Mouse (Mus musculus) 3134 (cell line): ENCODE measurements around the gene Tubb3.
A peak's percentile ranks its signal among the peaks of the same experiment; 100 is the strongest.
"Not testable (repeated sequence)": the region's sequence is repeated elsewhere in the genome, so short reads cannot be mapped to it uniquely, and the experiment has no call there.

Experiments used
- DNase-seq: peaks from one replicate; pipeline ENCODE4 v3.0.0-alpha.2; 2011; ENCODE audit warnings: low spot score; ENCODE audit not compliant: insufficient read length; ENCODE audit errors: extremely low read depth

The Tubb3 gene

DNA sequence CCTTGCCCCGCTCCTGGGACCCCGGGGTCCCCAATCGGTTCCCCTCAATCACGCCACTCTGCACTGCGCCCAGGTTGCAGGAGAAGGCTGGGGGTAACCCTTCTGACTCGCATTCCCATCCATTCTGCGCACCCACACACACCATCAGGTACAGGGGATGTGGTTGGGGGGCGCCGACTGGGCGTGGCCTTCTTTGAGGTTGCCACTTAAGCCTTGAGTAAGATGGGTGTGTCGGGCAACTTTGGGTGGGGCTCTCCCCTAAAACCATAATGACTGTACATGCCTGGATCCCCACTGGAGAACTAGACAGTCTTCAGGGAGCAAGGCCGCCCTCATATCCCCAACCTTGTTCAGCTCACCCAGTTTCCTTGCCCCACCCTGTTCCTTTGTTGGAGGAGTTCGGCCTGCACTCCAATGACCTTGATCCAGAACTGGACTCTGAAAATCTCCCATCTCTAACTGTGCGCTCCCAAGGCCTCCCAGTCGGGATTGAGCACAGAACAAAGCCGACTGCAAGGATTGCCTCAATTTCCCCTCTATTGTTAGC lies 630 bp downstream of the Tubb3 start:
- no peak for DNase-seq

DNA sequence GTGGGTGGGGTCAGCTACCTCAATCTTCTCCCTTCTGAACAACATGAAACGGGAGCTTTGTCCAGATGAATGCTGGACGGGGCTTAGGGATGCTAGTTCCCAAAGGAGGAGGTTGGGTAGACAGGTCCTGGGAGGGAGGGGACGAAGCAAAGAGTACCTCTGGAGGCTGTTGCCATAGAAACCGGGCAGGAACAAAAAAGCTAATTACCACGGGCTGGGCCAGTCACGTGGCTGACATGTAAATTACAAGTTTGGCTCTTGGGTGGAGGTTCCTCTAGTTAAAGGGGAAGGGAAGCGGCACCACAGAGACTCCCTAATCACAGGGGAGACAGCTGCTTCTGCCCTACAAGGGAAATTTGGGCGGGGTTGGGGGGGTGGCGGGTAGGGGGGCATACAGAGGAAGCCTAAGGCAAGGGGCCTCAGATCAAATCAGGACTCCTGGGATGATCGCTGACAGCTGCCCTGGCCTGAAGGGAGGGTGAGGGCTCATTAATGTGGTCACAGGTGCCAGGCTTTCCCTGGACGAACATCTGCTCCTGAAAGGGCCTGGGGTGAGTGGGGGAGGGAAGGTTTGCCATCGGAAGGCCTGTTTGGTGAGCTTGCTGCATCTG lies 1.4 kb downstream of the Tubb3 start:
- no peak for DNase-seq

DNA sequence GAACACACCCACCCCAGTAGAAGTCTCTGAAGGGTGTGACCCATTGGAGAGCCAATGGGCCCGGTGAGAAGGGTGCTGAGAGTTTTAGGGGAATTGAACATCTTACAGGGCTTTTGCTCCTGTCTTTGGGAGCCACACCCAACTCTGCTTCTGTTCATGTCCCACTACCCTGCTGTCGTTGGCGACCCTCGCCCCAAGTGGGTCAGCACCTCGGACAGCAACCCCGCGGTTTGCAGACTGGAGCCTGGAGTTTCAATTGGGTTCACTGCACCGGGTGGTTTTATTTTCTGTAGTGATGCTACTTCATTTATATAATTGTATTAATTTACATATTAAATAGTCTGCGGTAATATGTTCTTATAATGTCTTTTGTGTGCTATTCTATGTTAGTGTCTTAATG lies 3.0 kb downstream of the Tubb3 start:
- no peak for DNase-seq

DNA sequence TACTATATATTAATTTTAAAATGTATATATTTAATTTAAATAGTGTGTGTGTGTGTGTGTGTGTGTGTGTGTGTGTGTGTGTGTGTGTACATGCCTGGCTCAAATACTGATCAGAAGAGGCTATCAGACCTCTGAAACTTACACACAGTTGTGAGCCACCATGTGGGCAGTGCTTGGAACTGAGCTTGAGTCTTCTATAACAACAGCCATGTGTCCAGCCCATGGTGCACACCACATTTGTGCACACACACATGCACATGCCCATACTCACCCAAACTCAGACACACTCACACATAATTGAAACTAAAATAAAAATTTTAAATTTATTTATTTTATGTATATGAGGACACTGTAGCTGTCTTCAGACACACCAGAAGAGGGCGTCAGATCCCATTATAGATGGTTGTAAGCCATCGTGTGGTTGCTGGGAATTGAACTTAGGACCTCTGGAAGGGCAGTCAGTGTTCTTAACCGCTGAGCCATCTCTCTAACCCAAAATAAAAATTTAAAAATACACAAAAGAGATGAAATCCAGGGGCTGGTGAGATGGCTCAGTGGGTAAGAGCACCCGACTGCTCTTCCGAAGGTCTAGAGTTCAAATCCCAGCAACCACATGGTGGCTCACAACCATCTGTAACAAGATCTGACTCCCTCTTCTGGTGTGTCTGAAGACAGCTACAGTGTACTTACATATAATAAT lies 3.9 kb downstream of the Tubb3 start:
- DNase-seq: not testable (repeated sequence)

DNA sequence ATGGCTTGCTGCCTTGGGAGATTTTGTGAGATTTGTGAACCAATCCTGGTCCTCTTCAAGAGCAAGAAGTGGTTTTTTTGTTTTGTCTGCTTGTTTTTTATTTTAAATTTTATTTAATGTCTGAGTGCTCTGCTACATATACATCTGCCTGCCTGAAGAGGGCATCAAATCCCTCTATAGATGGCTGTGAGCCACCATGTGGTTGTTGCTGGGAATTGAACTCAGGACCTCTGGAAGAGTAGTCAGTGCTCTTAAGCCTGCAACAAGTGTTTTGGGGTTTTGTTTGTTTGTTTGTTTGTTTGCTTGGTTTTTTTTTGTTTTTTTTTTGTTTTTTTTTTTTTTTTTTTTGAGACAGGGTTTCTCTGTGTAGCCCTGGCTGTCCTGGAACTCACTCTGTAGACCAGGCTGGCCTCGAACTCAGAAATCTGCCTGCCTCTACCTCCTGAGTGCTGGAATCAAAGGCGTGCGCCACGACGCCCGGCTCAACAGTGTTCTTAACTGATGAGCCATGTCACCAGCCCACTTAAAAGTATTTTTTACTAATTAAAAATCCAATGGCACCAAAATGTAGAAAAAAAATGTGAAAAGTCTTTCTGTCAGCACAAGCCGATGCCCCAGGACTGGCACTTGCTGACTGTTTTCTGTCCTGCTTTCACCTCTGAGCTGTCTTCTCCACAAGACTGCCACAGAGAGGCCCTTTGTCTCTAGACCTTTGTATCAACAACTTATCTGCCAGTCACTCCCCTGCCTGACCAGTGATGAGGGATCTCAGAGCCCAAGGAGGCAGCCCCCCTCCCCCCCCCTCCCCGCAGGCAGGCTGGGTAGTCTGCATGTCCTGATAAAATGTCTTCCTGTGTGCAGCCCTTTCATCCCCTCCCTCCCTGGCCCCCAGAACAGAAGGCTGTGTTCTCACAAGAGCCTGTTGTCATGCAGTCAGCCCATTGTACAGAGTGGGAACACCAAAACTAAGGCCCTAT lies 5.0 kb downstream of the Tubb3 start:
- peak; percentile 33 for DNase-seq

DNA sequence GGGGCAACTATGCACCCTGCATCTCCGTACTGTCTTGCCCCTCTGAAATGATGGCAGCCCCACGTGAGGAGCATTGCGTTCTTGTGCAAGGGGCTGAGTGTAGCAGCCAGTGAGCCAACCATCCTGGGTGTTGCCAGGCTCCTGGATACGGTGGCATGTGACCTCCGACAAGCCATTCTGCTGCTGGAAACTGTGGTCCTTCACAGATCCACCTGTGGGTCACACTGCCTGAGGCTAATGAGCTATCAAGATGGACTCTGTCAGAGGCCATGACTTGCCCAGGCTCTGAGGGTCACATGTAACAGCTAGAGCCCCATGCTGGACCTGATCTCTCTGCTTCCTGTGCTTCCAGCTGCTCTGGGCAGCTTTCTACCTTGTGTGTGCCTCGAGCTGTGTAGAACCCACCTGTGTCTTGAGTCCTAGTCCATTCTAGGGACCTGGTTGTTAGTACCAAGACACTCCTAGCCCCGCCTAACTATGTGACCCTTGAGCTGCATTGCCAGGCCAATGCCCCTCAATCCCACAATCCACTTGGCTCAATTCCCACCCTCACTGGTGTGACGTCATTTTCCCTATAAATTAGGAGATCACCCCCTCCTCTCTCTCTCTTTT lies 5.8 kb downstream of the Tubb3 start:
- no peak for DNase-seq

DNA sequence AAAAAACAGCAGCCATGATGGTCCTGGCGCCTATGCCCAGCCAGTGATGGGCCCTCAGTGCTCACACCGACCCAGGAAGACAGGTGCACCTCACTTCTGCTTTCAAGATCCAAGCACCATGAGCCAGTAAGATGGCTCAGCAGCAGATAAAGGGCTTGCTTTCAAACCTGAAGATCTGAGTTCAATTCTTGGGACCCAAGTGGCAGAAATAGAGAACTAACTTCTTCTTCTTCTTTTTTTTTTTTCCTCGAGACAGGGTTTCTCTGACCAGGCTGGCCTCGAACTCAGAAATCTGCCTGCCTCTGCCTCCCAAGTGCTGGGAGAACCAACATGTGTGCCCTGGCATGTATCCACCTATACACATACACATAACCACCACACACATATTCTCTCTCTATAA lies 8.5 kb downstream of the Tubb3 start:
- DNase-seq: no peak

DNA sequence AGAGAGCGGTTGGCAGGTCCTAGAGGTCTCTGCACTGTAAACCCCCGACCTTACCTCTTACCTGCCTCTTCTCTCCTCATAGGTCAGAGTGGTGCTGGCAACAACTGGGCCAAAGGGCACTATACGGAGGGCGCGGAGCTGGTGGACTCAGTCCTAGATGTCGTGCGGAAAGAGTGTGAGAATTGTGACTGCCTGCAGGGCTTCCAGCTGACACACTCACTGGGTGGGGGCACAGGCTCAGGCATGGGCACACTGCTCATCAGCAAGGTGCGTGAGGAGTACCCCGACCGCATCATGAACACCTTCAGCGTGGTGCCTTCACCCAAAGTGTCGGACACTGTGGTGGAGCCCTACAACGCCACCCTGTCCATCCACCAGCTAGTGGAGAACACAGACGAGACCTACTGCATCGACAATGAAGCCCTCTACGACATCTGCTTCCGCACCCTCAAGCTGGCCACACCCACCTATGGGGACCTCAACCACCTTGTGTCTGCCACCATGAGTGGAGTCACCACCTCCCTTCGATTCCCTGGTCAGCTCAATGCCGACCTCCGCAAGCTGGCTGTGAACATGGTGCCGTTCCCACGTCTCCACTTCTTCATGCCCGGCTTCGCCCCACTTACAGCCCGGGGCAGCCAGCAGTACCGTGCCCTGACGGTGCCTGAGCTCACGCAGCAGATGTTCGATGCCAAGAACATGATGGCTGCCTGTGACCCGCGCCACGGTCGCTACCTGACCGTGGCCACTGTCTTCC lies 9.5 kb downstream of the Tubb3 start:
- no peak for DNase-seq

DNA sequence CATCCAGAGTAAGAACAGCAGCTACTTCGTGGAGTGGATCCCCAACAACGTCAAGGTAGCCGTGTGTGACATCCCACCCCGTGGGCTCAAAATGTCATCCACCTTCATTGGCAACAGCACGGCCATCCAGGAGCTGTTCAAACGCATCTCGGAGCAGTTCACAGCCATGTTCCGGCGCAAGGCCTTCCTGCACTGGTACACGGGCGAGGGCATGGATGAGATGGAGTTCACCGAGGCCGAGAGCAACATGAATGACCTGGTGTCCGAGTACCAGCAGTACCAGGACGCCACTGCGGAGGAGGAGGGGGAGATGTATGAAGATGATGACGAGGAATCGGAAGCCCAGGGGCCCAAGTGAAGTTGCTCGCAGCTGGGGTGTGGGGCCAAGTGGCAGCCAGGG lies 10.1 kb downstream of the Tubb3 start:
- no peak for DNase-seq

DNA sequence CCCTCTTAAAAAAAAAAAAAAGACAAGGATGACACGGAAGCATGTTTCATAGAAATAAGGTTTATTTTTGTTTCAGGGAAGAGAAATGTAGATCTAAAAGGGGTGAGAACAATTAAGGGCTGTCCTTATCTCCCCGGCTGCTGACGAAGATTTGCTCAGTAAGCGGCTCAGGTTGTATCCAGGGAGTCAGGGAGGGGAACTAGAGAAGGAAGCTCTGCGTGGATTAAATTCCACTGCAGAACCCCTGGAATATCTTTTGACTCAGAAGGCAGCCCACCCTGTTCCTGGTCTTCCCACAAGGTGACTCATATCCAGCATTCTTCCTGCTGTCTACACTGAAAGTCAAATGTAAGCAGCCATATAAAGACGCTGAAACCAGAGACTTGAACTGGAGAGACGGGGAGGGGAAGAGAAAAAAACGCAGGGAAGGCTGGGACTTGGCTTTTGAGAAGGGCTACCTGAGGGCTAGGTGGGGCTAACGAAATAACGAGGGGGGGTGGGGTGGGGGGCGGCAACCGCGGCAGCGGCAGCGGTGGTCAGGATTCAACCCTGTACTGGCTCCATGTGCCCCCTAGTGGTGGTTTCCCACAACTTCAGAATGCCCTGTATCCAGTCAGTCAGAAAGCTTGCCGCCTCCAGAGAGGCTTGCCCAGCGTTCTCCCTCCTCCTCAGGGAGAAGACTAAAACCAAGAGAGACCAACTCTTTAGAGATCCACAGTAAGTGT lies 11.0 kb downstream of the Tubb3 start:
- peak; percentile 60 for DNase-seq

DNA sequence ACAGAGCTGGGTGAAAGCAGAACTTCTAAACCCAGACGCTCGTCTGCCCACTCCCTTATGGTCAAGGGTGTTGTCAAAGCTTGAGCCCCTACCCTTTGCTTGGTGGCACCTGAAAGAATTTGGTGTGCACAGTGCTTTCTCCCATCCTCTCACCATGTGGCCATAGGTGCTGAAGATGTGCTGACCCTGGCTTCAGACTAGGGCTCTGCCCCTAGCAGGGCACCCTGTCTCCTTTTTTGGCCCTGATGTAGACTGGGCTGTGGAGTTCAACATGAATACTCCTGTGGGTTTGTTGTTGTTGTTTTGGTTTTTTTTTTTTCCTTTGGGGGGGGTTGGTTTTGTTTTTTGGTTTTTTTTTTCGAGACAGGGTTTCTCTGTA lies 11.5 kb downstream of the Tubb3 start:
- no peak for DNase-seq

DNA sequence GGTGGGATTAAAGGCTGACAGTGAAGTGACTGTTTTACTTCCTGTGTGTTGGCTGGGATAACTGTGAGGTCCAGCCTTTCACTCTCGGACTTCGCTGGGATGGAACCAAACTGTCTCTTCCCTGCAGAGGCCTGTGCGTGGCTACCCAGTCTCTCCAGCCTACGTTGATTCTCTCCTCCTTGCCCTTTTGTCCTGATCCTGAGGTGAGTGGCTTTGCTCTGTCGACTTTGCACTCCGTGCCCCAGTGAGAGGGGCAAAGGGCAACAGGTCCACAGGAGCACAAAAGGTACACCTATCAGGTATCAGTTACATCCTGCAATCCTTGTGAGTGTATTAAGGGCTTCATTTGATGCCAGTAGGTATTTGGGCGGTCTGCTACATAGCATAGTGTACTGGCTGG lies 12.2 kb downstream of the Tubb3 start, which contains the start of gene Def8:
Gene Def8, plus strand, starts transcription at position 87 of the 400 bp plus-strand sequence.
- no peak for DNase-seq

DNA sequence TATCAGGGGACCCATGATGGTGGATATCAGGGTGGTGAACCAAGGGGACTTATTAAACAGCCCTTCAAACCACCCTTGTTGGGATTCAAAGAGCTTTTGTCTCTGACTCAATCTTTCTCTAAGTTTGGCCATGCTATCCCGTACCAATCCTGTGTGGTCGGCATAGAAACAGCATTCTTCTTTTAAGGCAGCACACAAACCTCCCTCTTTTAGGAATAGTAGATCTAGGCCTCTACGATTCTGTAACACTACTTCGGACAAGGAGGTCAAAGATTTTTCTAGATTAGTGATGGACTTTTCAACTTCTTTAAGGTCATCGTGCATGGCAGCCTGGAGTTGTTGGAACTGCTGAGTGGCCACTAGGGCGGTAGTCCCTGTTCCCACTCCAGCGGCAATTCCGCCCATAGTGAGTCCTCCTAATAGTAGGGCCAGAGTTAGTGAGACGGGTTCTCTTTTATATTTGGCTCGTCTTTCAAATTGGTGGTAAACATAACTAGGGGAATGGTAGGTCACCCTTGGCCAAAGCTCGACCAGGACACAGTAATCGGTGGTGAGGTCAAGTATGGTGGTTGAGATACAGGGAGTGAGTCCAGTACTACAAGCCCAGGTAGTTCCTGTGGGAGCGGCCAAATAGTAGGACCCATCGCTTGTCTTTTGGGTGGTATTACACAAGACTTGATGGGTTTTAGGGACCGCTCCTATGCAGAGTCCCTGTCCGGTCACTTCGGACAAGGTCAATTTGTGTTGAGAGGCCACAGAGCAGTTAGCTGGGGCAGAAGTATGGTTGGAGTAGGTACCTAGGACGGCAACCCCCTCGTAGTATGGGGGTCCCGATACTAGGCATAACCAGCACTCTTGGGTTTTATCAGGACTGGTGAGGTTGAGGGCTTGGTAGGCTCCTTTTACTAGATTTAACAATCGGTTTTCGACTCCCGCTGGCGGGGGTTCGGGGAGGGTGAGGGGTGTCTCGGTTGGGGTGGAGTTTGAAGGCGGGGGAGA lies 15.6 kb downstream of the Tubb3 start:
- no peak for DNase-seq

DNA sequence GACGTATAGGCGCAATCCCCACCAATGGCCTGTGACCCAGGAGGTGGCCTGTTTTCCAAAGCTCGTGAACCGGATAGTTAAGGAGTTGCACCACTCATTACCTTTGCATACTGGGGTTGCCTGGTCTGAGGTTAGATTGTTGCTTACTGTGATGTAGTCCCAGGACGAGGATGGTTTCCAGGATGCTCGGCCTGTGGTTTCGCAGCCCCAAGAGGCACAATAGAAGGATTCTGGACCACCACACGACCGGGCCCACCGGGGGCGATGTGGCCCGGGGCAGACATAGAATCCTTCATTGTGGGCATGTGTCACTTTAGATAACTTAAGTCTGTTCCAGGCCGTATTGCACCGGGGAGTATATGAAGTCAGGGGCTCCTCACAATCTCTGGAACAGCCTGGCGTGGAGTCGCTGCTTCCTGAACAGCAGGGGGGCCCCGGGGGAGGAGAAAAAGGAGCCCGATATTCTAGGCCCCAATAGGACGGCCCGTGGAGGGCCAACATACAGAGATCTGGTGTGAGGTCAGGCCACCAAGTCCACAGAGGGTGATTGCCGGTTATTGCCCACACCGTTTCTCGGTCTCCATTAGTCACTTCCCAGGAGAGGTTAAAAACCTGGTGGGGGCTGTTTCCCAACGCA lies 16.5 kb downstream of the Tubb3 start:
- DNase-seq: no peak

DNA sequence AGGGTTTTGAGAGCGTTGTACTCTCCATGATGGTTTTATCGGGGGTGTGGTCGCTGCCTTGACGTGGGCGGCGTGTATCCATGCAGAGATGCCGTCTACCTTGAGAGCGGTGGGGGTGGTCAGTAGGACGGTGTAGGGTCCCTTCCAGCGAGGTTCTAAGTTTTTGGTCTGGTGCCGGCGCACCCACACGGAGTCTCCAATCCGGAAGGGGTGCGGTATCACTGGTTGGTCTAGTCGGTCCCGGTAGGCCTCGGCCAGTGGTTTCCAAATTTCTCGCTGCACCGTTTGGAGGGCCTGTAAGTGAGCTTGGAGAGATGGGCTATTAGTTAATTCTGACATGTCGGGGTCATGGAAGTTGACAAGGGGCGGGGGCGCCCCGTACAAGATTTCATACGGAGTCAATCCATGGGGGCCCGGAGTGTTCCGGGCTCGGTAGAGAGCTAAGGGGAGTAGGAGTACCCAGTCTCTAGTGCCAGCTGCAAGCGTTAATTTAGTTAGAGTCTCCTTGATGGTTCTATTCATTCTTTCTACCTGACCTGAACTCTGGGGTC lies 17.2 kb downstream of the Tubb3 start:
- DNase-seq: no peak

DNA sequence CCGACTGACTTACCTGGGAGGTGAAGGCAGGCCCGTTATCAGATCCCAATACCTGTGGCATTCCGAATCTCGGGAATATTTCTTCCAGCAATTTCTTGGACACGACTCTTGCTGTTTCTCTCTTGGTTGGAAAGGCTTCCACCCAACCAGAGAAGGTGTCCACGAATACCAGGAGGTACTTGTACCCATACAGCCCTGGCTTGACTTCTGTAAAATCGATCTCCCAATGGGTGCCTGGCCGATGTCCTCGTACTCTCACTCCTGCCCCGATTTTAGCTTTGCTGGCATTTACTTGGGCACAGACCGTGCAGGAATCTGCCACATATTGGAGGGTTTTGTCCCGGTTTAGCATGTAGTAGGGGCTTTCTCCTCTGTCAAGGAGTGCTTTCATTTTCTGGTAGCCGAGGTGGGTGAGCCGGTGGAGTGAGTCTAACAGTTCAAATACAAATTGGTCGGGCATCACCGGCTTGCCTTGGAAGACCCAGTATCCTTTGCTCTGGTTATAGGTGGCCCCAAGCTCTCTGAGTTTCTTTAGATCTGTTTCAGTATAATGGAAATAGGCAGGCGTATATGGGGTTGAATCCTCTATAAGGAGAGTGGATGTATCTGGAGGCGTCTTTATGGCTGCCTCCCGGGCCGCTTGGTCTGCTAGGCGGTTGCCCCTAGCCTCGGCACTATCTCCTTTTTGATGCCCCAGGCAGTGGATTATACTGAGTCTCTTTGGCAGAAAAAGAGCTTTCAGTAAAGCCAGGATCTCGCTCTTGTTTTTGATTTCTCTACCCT lies 17.9 kb downstream of the Tubb3 start:
- no peak for DNase-seq

DNA sequence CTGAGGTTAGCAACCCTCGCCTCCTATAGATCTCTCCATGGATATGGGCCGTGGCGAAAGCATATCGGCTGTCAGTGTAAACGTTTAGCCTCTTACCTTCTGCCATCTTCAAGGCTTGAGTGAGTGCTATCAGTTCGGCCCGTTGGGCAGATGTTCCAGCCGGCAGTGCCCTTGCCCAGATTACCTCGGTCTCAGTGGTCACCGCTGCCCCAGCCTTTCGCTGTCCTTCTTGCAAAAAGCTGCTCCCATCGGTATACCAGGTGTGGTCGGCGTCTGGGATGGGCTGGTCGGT lies 18.4 kb downstream of the Tubb3 start:
- not testable (repeated sequence) for DNase-seq
